ENCODE assay signal across 8 mouse cellular contexts in the genomic region with DNA sequence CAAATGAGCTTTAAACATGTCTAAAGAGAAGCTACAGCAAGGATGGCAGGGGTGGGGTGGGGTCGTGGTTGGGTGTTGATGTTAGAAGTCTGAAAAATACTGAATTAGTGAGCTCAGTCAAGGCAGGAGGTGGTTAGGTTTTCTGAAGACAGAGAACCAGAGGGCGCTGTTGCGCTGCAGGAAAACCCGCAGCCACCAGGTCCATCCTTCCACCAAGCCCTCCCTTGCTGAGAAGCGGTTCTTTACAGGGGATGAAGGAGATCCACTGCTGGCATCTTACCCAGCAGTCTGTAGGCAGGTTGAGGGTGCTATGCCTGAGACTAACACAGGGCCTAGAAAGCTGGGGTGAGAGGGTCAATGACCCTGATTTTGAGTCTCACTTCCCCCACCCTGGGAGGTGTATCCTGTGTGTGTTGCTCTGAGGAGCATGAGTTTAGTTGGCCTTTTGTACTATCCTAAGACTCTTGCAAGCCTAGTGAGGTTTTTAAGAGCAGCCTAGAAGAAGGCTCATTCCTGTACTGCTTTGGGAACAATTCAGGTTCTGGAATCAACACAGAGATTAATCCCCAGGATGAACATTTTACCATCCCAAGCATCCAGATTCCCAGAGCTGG. TPM values are rescaled to one million over a fixed set of nuclear protein-coding genes. Genes with fewer than 3 reads are reported as not detected.
A peak's percentile ranks its signal among the peaks of the same experiment; 100 is the strongest.
DNase-seq lines count a peak whose midpoint lies in the region; ATAC-seq and TF ChIP-seq lines count a peak whose summit lies in the region.

No protein-coding gene starts in this region.

- no peak for ATAC-seq in activated CD4-positive, CD25-positive, alpha-beta regulatory T cell, adult 4 months

- H3K9ac ChIP-seq in ES-E14 (ENCODE audit: insufficient read depth, low read depth, low read length, poor library complexity, severe bottlenecking): no peak overlapping the region

- no peaks in the 10 kb centered on the region for H3K9me3 ChIP-seq in ES-E14 (ENCODE audit: control insufficient read depth, insufficient read depth, low read depth, low read length)

- TF ChIP-seq CTCF in lung, adult 2 months (IDR thresholded peaks at IDR 0.05; ENCODE audit: insufficient read depth, low read length): peak; percentile 71

- H3K4me3 ChIP-seq in ES-E14 (ENCODE audit: insufficient read depth in 1 of 2, low read depth in 1 of 2, low read length in 2 of 2, poor library complexity in 1 of 2, severe bottlenecking in 1 of 2): no peak overlapping the region
- H3K4me3 ChIP-seq in lung, adult 2 months (replicated peaks; ENCODE audit: extremely low read depth, low read depth, low read length): no peak overlapping the region

- peaks cover 0 to 2% of the 10 kb centered on the region in 2 experiments; a peak in 1 of 4 replicates for H3K4me1 ChIP-seq in ES-E14 (ENCODE audit: control insufficient read depth in 2 of 2, insufficient read depth in 2 of 2, low read length in 2 of 2, poor library complexity in 1 of 2)
- H3K4me1 ChIP-seq in lung, adult 2 months (ENCODE audit: control insufficient read depth, insufficient read depth, low read length): peaks cover 3% of the 10 kb centered on the region; the same call in 1 of the 2 replicates

- no peak for TF ChIP-seq POLR2A in lung, adult 2 months (IDR thresholded peaks at IDR 0.05; ENCODE audit: borderline replicate concordance, extremely low read depth, low read depth, low read length)

- DNase-seq in 416B (ENCODE audit: low read depth) (peak; percentile 63), ES-E14 (ENCODE audit: low read depth, low spot score) (peak; percentile 38)
- peak; percentile 80 for DNase-seq in cerebellum, adult 8-10 months
- peak; percentile 75 to 76 for DNase-seq in frontal cortex, postnatal 36 days (ENCODE audit: low spot score in 2 of 2)
- peak; percentile 76 for DNase-seq in kidney, postnatal 14 days
- DNase-seq in lung, adult 2 months: peak; percentile 58
- DNase-seq in retina, postnatal 1 day: peak; percentile 66

- WGBS in lung, adult 2 months: 9% methylated on average over 5 of the region's 5 CpGs

- no peaks in the 10 kb centered on the region for H3K36me3 ChIP-seq in ES-E14 (ENCODE audit: control insufficient read depth, insufficient read depth, low read length, poor library complexity, severe bottlenecking)

- no peak overlapping the region for H3K27ac ChIP-seq in ES-E14 (ENCODE audit: insufficient read depth, low read depth, low read length, poor library complexity, severe bottlenecking)

- in situ Hi-C loops in ES-E14 (cut with MboI; ENCODE audit: low sequenced_read_pairs in 2 of 2, unreplicated experiment in 2 of 2): no loop called here

TF ChIP-seq in ES-E14, 5 proteins besides CTCF, POLR2A, EP300 and RAD21:
- TF ChIP-seq CHD2 (IDR thresholded peaks at IDR 0.05; ENCODE audit: low read depth, low read length): no peak
- no peak for TF ChIP-seq MAFK (IDR thresholded peaks at IDR 0.05; ENCODE audit: insufficient read depth, low read depth, low read length)
- TF ChIP-seq ZC3H11A (IDR thresholded peaks at IDR 0.05; ENCODE audit: borderline replicate concordance, low read depth, low read length): no peak
- TF ChIP-seq HCFC1 (IDR thresholded peaks at IDR 0.05; ENCODE audit: borderline replicate concordance, insufficient read depth, low read length): no peak
- no peak for TF ChIP-seq ZNF384 (IDR thresholded peaks at IDR 0.05; ENCODE audit: low read depth, low read length)

RNA-seq across cellular contexts. Expression of gene Slc22a21, which starts 22.1 kb away (rescaled TPM):
- total RNA-seq in ES-E14 (2012; rRNA removed): 2.3 and 2.7 TPM in 2 replicates
- polyA plus RNA-seq in lung, adult 2 months (2012; rRNA removed): 2.3 and 3.8 TPM in 2 replicates
- 1 to 10 TPM in 1 of 2 experiments, under 1 TPM in 1; 0.73 to 1.1 TPM for polyA plus RNA-seq in activated CD4-positive, CD25-positive, alpha-beta regulatory T cell, adult 4 months (2017; shearing (Covaris generic))

RNA-seq across cellular contexts. Expression of gene Slc22a4, which starts 25.6 kb away (rescaled TPM):
- 0.27 TPM in 1 of 2 replicates, not detected in the other for total RNA-seq in ES-E14 (2012; rRNA removed)
- 1.3 and 1.4 TPM in 2 replicates for polyA plus RNA-seq in lung, adult 2 months (2012; rRNA removed)
- under 1 TPM in 1 of 2 experiments, not detected in 1; 0.20 TPM for polyA plus RNA-seq in activated CD4-positive, CD25-positive, alpha-beta regulatory T cell, adult 4 months (2017; shearing (Covaris generic))
